Mouse (Mus musculus) adrenal gland, adult (tissue): ENCODE measurements around the gene Kank4.

Experiments
- DNase-seq, 2 experiments: peaks; one replicate each; pipeline ENCODE4 v3.0.0; 2022 to 2023; ENCODE audit warnings: low spot score in 1 of 2; ENCODE audit not compliant: inconsistent age in 2 of 2

Gene Kank4

GRCm38 (mm10) chr4:98722454-98722853, 94.9 kb downstream of the Kank4 start:
- peak; percentile 43 to 83 for DNase-seq

- DNase-seq: no peak
Observed at GRCm38 (mm10) chr4:98718547-98718917, 98.8 kb downstream of the Kank4 start.

GRCm38 (mm10) chr4:98717735-98718546, 99.4 kb downstream of the Kank4 start:
- DNase-seq: no peak

- no peak for DNase-seq
Observed at GRCm38 (mm10) chr4:98710891-98711290, 106.4 kb downstream of the Kank4 start.
